Mouse (Mus musculus): Measurements from ENCODE around the gene Pnkp.

- TF ChIP-seq POLR2A (IDR thresholded peaks at IDR 0.05; ENCODE audit: low read depth, low read length), result no peak
- no peak for TF ChIP-seq CTCF (conservative IDR thresholded peaks at IDR 0.05; ENCODE audit: insufficient read depth, insufficient read length, low read depth, low read length)
Observed at GRCm38 (mm10) chr7:44863982-44864494, 7.1 kb downstream of the Pnkp start.
